Mouse (Mus musculus) adrenal gland, postnatal 25 days (tissue): ENCODE results near the gene Vps13d. TPM values are rescaled to one million over a fixed set of nuclear protein-coding genes. Genes with fewer than 3 reads are reported as not detected.

ENCODE experiments used
- DNase-seq: peaks from one replicate; pipeline ENCODE4 v3.0.0; 2021; ENCODE audit warnings: mixed read lengths
- total RNA-seq: library from RNA; stranded (reverse); gene quantifications from 2 replicates; pipeline ENCODE4 v1.2.3, GENCODE M21; 2021

Vps13d gene
- total RNA-seq, 1 experiment from 2014 or later, result 73.1 TPM

DNA sequence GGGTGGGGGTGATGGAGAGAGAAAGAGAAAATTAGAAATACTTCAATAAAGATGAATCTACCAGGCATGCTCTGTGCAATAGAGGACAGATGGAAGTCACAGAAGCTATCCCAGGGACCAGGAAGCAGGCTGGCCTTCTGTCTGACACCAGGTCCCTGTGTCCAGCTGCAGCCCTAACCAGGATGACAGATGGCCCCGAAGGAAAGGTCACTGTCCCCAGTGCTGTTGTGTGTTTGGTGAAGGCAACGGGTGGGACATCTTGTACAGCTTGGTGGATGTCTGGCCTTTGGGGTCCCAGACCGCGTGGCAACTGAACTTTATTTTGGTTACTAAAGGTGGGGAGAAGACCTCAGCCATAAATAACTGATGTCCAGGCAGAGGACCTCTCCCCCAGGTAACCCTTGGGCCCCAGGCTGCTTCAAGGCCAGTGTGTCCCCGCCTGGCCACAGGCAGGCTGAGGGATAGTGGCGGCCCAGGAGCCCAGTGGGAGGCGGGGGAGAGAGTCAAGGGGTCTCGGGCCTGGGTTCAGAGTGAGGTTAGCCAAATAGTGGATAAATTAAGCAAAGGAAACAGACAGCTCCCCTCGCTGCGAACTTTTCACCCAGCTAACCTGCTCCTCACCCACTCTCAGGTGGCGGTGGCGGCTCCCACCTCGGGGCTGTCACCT is 253.9 kb downstream of the Vps13d start:
- DNase-seq, result no peak

DNA sequence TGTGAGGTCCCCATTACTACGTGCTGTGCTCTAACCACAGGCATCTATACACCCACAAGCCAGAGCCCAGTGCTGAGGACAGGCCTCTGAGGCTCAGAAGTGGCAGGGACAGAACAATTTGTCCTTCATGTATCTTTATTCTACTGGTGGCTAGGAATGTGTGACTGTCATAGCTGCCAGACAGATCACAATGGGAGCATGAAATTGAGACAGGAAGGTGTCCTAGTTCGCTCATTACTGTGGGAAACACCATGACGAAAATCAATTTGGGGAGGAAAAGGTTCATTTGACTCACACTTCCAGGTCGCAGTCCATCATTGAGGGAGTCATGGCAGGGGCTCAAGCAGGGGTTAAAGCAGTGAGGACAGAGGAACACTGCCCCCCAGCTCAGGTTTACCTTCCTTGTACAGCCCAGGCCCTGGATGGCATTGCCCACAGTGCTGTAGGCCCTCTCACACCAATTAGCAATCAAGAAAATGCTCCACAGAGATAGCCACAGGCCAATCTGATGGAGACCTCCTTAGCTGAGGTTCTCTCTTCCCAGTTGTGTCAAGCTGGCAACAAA is 254.9 kb downstream of the Vps13d start:
- DNase-seq, result no peak

DNA sequence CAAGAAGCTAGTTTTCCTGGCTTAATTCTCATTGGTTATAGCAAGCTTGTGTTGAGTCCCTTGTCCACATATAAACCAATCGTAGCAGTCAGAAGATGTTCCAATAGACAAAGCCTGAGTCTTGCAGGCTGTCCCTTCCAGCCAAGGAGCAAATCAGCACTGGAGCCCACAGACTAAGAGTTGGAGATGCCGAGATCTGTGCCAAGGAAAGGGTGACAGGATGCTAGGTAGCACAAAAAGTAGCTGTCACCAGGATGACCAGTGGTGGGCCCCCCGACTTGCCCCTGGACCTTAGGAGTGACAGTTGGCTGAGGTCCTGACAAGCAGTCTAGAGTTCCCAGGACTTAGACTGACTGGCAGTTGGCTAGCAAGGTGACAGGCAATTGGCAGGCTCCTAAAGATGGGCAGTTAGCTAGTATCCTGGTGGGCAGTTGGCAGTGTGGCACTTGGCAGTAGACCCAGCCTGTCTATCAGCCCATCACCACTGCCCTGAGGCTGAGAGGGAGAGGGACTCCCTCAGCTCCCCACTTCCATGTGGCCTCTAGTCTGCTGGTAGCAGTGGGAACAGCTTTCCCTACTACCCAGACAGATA is 258.1 kb downstream of the Vps13d start:
- DNase-seq, result no peak

DNA sequence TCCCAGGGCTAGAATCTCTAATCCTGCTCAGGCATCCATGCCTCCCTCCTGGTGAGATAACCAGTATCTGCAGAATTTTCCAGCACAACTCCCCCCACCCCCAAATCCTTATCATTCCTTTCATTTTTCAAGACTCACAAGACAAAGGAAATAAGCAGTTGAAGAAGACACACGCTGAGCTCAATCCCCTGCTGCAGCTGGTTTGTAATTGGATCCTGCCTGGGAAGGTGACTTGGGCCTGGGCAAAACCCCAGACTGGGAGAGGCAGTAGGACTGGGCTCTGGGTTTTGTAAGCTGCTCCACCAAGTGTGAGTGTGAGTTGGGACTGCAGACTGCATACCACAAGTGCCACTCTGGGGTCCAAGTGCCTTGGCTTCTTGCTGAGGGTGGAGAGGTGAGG is 260.3 kb downstream of the Vps13d start:
- DNase-seq, result no peak

DNA sequence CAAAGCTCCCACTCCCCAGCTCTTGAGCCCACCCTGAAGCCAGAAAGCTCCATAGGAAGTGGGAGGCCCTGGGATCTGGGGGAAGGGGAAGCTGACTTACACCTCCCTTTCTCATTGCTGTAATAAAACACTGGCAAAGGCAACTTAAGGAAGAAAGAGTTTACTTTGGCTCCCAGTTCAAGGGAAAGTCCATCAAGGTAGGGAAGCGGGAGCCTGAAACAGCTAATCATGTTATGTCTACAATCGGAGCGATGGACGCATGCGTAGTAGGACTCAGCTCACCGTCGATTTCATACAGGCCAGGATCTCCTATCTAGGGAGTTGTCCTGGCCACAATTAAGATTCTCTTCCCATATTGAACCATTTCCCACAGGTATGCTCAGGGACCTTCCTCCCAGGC is 263.6 kb downstream of the Vps13d start:
- DNase-seq, result no peak

DNA sequence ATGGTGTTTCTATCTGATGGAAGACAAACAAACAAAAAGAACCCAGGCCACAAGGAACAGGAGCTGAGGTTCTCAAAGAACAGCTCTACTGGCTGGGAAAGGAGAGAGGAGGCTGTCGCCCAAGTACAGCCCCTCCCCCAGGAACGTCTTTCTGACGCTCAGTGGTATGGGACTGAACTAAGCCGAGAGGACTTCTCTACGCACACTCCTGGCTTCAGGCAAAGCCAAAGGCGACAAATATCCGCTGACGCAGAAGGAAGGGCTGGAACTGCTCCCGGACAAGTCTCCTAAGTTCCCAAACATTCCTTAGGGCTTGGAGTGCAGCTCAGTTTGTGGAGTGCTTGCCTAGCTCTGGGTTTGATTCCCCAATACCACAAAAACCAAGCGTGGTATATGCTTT is 264.4 kb downstream of the Vps13d start:
- DNase-seq, result peak; percentile 63

DNA sequence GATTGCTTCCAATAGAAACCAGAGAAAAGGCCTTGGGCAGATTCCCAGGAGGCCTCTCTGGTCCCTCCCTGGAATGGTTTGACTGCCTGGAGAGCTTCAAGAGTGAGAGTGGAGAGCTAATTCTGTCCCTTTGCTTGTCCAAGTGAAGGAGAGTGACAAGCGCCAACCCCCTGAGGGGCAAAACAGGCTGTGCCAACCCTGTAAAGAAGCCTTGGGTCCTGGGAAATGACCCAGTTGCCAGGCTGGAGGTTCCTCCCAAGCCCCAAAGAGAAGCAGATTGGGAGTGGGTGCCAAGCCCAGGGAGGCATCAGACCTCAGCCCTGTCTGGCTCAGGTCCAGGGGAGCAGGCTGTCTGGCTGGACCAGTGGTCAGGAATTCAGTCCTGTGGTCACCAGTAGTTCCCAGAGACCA is 265.0 kb downstream of the Vps13d start:
- DNase-seq, result peak; percentile 67

DNA sequence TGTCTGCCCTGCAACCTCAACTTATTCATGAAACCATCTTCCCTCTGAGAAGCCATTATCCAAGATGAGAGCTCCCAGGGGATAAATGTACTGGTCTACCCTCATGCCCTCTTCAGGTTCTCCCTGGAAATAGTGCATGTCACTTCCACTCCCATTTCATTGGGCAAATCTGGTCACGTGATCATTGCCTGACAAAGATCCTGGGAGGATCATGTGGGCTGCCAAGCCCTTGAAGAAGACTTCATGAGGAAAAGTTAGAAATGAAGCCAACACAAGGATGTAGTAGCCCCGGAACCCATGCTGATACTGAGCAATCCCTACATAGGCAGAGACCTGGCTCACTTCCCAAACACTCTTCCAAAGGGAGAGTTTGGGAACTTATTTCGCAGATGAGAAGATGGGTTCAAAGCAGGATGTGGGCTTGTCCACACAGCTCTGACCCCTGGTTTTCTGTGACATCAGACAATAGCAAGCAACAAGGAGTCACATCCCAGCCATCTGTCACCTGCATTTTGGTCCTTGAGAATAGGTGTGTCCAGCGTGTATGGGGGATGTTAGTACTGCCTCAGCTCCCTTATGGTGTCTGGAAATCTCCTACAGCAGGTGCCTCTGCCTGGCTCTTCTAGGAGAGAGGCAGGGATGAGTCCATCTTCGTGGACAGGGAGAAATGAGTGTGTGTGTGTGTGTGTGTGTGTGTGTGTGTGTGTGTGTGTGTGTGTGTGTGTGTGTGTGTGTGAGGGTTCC is 265.9 kb downstream of the Vps13d start:
- DNase-seq, result no peak

Other genes starting within 250 kb of the Vps13d start
- 4.9 and 7.2 TPM in 2 replicates for gene Tnfrsf1b, start 51.9 kb upstream of the Vps13d start, total RNA-seq
- 0.29 and 0.43 TPM in 2 replicates for gene Tnfrsf8, start 120.2 kb upstream of the Vps13d start, total RNA-seq